Mouse (Mus musculus) stomach, embryonic 14.5 days (tissue): ENCODE results near the gene Slx4ip. TPM values are rescaled to one million over a fixed set of nuclear protein-coding genes. Genes with fewer than 3 reads are reported as not detected.

Experiments used
- ATAC-seq: fragments of 200-750 bp; cut with Nextera tagmentation; 2 replicates; pipeline ENCODE4 v1.8.0; 2017; ENCODE audit warnings: low read depth, moderate TSS enrichment; ENCODE audit not compliant: insufficient number of reproducible peaks, insufficient read depth, low FRiP score
- H3K27ac ChIP-seq: fragments of 300-500 bp; sonication (generic); 2 replicates; pipeline ENCODE4 v1.5.1; 2014; ENCODE audit warnings: mild to moderate bottlenecking, low read length, moderate library complexity, mixed read lengths
- H3K27me3 ChIP-seq: fragments of 300-500 bp; sonication (generic); 2 replicates; pipeline ENCODE4 v1.6.1; 2014; ENCODE audit warnings: low read length, control low read depth, mixed read lengths; ENCODE audit not compliant: control insufficient read depth, insufficient read depth
- H3K36me3 ChIP-seq: fragments of 300-500 bp; sonication (generic); 2 replicates; pipeline ENCODE4 v1.6.1; 2014; ENCODE audit warnings: mild to moderate bottlenecking, control low read depth, low read length, moderate library complexity, mixed read lengths; ENCODE audit not compliant: control insufficient read depth, insufficient read depth
- H3K4me1 ChIP-seq: fragments of 300-500 bp; sonication (generic); 2 replicates; pipeline ENCODE4 v1.6.1; 2014; ENCODE audit warnings: low read length, control low read depth, mixed read lengths; ENCODE audit not compliant: control insufficient read depth, insufficient read depth
- H3K4me2 ChIP-seq: fragments of 300-500 bp; sonication (generic); replicated peaks from 2 replicates; pipeline ENCODE4 v1.6.1; 2014; ENCODE audit warnings: low read depth, low read length, control low read depth
- H3K4me3 ChIP-seq: fragments of 300-500 bp; sonication (generic); 2 replicates; pipeline ENCODE4 v1.5.1; 2014; ENCODE audit warnings: low read depth, low read length, control low read depth
- H3K9ac ChIP-seq: fragments of 300-500 bp; sonication (generic); replicated peaks from 2 replicates; pipeline ENCODE4 v1.6.1; 2014; ENCODE audit warnings: low read depth, mild to moderate bottlenecking, control low read depth, low read length, moderate library complexity, mixed read lengths
- H3K9me3 ChIP-seq: fragments of 300-500 bp; sonication (generic); 2 replicates; pipeline ENCODE4 v1.6.1; 2016; ENCODE audit warnings: low read depth, low read length, control low read depth; ENCODE audit not compliant: control insufficient read depth
- WGBS: fragments of 180-500 bp; shearing (Covaris S2); extraction: QIAGEN DNeasy Blood & Tissue Kit; methylation state at CpG from one replicate; pipeline ENCODE4 v1.1.7; 2014; 5-methylcytosine and 5-hydroxymethylcytosine counted together
- polyA plus RNA-seq: library from polyadenylated mRNA; unstranded; fragments of >200 nt; fragmentation: Nextera tagmentation; extraction: Ambion mirVana; gene quantifications from 2 replicates; pipeline ENCODE4 v1.2.1, GENCODE M21; 2014

Slx4ip gene
- polyA plus RNA-seq, 1 experiment from 2014 or later: 6.2 TPM

DNA sequence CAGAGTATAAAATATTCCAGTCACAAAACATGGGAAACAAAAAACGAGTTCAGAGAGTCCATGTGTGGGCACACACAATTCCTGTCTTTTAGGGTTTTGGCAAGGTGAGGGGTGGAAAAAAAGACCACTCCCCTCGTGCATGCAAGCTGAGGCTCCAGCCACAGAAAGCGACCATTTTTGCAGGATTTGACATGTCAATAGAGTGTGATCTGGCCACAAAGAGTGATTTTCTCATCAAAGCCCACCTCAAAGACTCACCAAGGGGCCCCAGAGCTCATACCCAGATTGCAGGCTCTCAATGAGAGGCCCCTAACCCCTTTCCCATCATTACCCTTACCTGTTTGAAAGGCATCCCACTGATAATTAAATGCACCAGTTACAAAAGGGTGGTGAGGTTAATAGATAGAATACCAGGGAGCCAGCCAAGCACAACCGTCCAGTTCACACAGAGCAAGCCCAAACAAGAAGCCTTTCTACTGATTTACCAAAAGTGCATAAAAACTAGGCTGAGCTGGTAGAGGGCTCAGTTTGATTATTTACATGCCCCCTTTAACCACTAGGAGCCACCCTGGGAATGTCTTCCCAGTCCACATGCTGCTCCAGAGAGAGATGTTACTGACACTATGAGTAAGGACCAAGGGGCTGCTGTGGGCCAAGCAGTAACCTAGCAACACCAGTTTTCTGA lies 219.3 kb downstream of the Slx4ip start:
- Histone ChIP-seq H3K36me3 (peaks cover 5% of the 10 kb centered on the region), H3K4me1 (peaks cover 39% of the 10 kb centered on the region), H3K4me2 (no peak overlapping the region), H3K27ac (peak overlapping the region; percentile 39; the same call in 1 of the 2 replicates), H3K9me3 (no peaks in the 10 kb centered on the region), H3K4me3 (no peak overlapping the region), H3K27me3 (no peaks in the 10 kb centered on the region), H3K9ac (no peak overlapping the region)
- no peak for ATAC-seq
- WGBS: 62% methylated on average over 4 of the region's 4 CpGs

DNA sequence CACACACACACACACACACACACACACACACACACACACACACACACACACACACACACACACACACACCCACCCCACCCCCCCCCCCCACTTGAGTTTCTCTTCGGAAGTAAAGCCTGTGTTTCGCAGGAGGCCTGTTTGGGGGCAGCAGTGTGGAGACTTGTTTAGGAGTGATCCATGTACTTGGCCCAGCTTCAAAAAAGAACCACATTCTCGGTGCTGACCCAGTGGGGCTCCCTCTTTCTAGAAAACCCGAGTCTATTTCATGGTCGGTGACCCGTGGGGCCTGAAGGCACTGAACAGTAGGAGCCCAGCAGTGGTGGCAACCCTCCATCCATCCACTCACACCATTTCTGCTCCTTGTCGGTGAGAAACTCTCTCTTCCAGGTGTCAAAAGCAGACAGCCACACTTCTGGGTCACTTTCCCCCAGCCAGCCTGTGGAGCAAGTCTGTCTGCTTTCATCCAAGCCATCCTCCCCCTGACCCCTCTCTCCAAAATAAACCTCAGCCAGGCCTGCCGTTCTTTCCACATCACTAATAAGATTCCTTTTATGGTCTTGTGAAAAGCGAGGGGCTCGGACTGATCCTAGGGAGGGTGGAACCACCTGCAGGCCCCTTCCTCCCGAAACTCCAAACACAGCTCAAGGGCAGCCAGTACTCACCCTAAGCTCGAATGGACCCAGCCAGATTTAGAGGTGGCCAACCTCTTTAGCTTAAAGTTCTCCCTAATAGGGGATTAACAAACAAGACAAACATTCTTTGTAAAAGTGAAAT lies 222.5 kb downstream of the Slx4ip start:
- Histone ChIP-seq H3K36me3 (no peaks in the 10 kb centered on the region; the same call in 1 of the 2 replicates), H3K27ac (peak overlapping the region; percentile 92), H3K9ac (peak overlapping the region; percentile 82), H3K4me2 (peak overlapping the region; percentile 88), H3K4me1 (peaks cover 29% of the 10 kb centered on the region; the same call in 1 of the 2 replicates), H3K4me3 (peak overlapping the region; percentile 54), H3K27me3 (no peaks in the 10 kb centered on the region), H3K9me3 (no peaks in the 10 kb centered on the region)
- no peak for ATAC-seq
- WGBS: 11% methylated on average over 12 of the region's 12 CpGs

DNA sequence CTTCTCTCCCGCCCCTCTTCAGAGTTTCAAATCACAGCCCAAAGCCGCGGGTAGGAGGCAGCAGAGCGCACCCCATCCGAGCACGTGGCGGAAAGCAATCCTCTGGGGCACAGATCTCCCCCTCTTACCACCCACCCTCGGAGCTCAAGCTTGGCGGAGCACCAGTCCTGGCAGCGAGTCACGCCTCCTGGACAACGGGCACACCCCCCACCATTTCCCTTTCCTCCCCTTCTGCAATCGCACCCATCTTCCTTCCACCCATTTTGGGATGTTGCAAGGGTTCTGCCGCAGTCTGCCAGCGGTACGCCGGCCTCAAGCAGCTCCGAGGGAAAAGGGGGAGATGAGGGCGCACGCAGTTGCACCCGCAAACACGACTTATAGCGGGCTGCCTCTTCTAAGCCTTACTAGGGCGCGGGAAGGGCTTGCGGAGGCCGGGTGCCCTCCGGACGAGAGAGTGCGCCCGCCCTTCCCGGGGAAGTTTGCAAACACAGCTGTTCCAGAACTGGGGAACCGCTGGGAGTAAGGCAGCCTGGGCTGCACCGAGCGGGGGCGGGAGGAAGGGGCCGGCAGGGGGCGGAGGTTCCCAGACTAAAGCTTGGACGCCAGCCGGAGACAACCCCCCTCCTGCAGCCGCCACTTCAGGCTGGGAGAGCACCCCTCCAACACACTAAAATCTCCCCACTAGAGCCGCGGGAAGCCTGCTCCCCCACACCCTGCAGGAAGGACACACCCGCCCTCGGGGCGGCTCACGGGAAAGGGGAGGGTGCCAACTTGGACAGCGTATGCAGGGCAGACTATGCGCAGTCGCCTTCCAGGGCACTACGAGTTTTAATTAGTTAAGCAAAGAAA lies 223.5 kb downstream of the Slx4ip start:
- no peaks in the 10 kb centered on the region for H3K9me3 ChIP-seq
- no peaks in the 10 kb centered on the region; the same call in 1 of the 2 replicates for H3K36me3 ChIP-seq
- whole genome bisulfite sequencing: under 1% methylated on average over 51 of the region's 51 CpGs
- H3K4me3 ChIP-seq: peak overlapping the region; percentile 54
- peak overlapping the region; percentile 88 for H3K4me2 ChIP-seq
- H3K4me1 ChIP-seq: peaks cover 29% of the 10 kb centered on the region; the same call in 1 of the 2 replicates
- H3K27me3 ChIP-seq: no peaks in the 10 kb centered on the region
- H3K9ac ChIP-seq: peak overlapping the region; percentile 82
- peak; percentile 44 for ATAC-seq
- peak overlapping the region; percentile 92 for H3K27ac ChIP-seq

GRCm38 (mm10) chr2:137115241-137116024 lies 224.4 kb downstream of the Slx4ip start:
- peaks cover 20% of the 10 kb centered on the region; the same call in 1 of the 2 replicates for H3K4me1 ChIP-seq
- H3K4me2 ChIP-seq: peak overlapping the region; percentile 88
- peak overlapping the region; percentile 92 for H3K27ac ChIP-seq
- under 1% methylated on average over 40 of the region's 40 CpGs for WGBS
- H3K4me3 ChIP-seq: peak overlapping the region; percentile 54
- H3K36me3 ChIP-seq: no peaks in the 10 kb centered on the region; the same call in 1 of the 2 replicates
- no peaks in the 10 kb centered on the region for H3K27me3 ChIP-seq
- H3K9me3 ChIP-seq: no peaks in the 10 kb centered on the region
- no peak for ATAC-seq
- peak overlapping the region; percentile 82 for H3K9ac ChIP-seq

GRCm38 (mm10) chr2:137116025-137116674 lies 225.1 kb downstream of the Slx4ip start, which contains the start of gene Jag1:
TSS of gene Jag1 (minus strand) at chr2:137116644.
- WGBS: under 1% methylated on average over 51 of the region's 59 CpGs
- H3K27ac ChIP-seq: peak within 1 kb of the TSS; percentile 98
- peak within 1 kb of the TSS; percentile 88 for H3K4me2 ChIP-seq
- no peak for ATAC-seq
- H3K27me3 ChIP-seq: no peaks in the 10 kb centered on the region
- H3K4me3 ChIP-seq: peak within 1 kb of the TSS; percentile 54
- H3K4me1 ChIP-seq: peaks cover 14% of the 10 kb centered on the region; the same call in 1 of the 2 replicates
- no peaks in the 10 kb centered on the region for H3K36me3 ChIP-seq
- H3K9ac ChIP-seq: peak within 1 kb of the TSS; percentile 82
- H3K9me3 ChIP-seq: no peaks in the 10 kb centered on the region

GRCm38 (mm10) chr2:137116675-137117320 lies 225.8 kb downstream of the Slx4ip start:
- H3K4me3 ChIP-seq: peak overlapping the region; percentile 54
- H3K27me3 ChIP-seq: no peaks in the 10 kb centered on the region
- peaks cover 8% of the 10 kb centered on the region; the same call in 1 of the 2 replicates for H3K4me1 ChIP-seq
- no peaks in the 10 kb centered on the region for H3K9me3 ChIP-seq
- no peaks in the 10 kb centered on the region for H3K36me3 ChIP-seq
- peak overlapping the region; percentile 98 for H3K27ac ChIP-seq
- WGBS: under 1% methylated on average over 61 of the region's 61 CpGs
- peak; percentile 83 for ATAC-seq
- H3K9ac ChIP-seq: peak overlapping the region; percentile 82
- H3K4me2 ChIP-seq: peak overlapping the region; percentile 88

GRCm38 (mm10) chr2:137117321-137117690 lies 226.3 kb downstream of the Slx4ip start:
- Histone ChIP-seq H3K9ac (peak overlapping the region; percentile 82), H3K9me3 (no peaks in the 10 kb centered on the region), H3K27me3 (no peaks in the 10 kb centered on the region), H3K27ac (peak overlapping the region; percentile 98), H3K4me1 (peaks cover 5% of the 10 kb centered on the region; the same call in 1 of the 2 replicates), H3K4me3 (peak overlapping the region; percentile 54), H3K4me2 (peak overlapping the region; percentile 88), H3K36me3 (no peaks in the 10 kb centered on the region)
- WGBS: 2% methylated on average over 33 of the region's 33 CpGs
- peak; percentile 72 for ATAC-seq
